Mouse (Mus musculus) thymus, adult 2 months (tissue): Measurements from ENCODE around the gene Rnf157. TPM values are rescaled to one million over a fixed set of nuclear protein-coding genes. Genes with fewer than 3 reads are reported as not detected.
"Not testable (repeated sequence)": the region's sequence is repeated elsewhere in the genome, so short reads cannot be mapped to it uniquely, and the experiment has no call there.

Source experiments
- DNase-seq: peaks from one replicate; pipeline ENCODE4 v3.0.0; 2021
- H3K27ac ChIP-seq: fragments of 200-500 bp; 2 replicates; pipeline ENCODE4 v1.5.1; 2012; ENCODE audit warnings: low read length, control low read depth; ENCODE audit not compliant: control insufficient read depth, insufficient read depth
- H3K27me3 ChIP-seq: fragments of 200-500 bp; 2 replicates; pipeline ENCODE4 v1.6.1; 2012; ENCODE audit warnings: mild to moderate bottlenecking, low read length, moderate library complexity, mixed read lengths; ENCODE audit not compliant: control insufficient read depth, insufficient read depth
- H3K36me3 ChIP-seq: fragments of 200-500 bp; 2 replicates; pipeline ENCODE4 v1.6.1; 2012; ENCODE audit warnings: mild to moderate bottlenecking, low read length, moderate library complexity; ENCODE audit not compliant: control insufficient read depth, insufficient read depth
- H3K4me1 ChIP-seq: fragments of 200-500 bp; replicated peaks from 2 replicates; pipeline ENCODE4 v1.6.1; 2012; ENCODE audit warnings: low read length; ENCODE audit not compliant: control insufficient read depth, insufficient read depth
- H3K4me3 ChIP-seq: fragments of 200-500 bp; 2 replicates; pipeline ENCODE4 v1.5.1; 2012; ENCODE audit warnings: mild to moderate bottlenecking, low read length, control low read depth, moderate library complexity; ENCODE audit not compliant: control insufficient read depth, insufficient read depth
- CTCF ChIP-seq: fragments of 200-500 bp; IDR thresholded peaks from 2 replicates; pipeline ENCODE4 v1.5.1; 2012; ENCODE audit warnings: mild to moderate bottlenecking, control low read depth, low read length, moderate library complexity, borderline replicate concordance; ENCODE audit not compliant: control insufficient read depth, poor library complexity, insufficient read depth; ENCODE audit errors: extremely low read depth
- POLR2A ChIP-seq: fragments of 200-500 bp; IDR thresholded peaks from 2 replicates; pipeline ENCODE4 v1.6.1; 2012; ENCODE audit warnings: mild to moderate bottlenecking, low read length, control low read depth, moderate library complexity; ENCODE audit not compliant: control insufficient read depth, poor library complexity, insufficient read depth; ENCODE audit errors: extremely low read depth
- WGBS: fragments of 180-500 bp; shearing (Covaris S2); methylation state at CpG from one replicate; pipeline ENCODE4 v1.1.7; 2018; 5-methylcytosine and 5-hydroxymethylcytosine counted together
- polyA plus RNA-seq: library from polyadenylated mRNA; depleted of rRNA; stranded (reverse); fragments of >200 nt; gene quantifications from 2 replicates; pipeline ENCODE4 v1.2.3, GENCODE M21; 2012

The Rnf157 gene
- polyA plus RNA-seq, 1 experiment, result 98.7 TPM

- H3K27me3 ChIP-seq, result no peaks in the 10 kb centered on the region
- TF ChIP-seq POLR2A (no peak), CTCF (peak; percentile 78; the same call in 1 of the 2 replicates)
- DNase-seq, result peak; percentile 95
- H3K36me3 ChIP-seq, result no peaks in the 10 kb centered on the region
- no peak overlapping the region for H3K4me3 ChIP-seq
- 38% methylated on average over 9 of the region's 9 CpGs for WGBS
- peaks cover 36% of the 10 kb centered on the region for H3K4me1 ChIP-seq
- H3K27ac ChIP-seq, result no peak overlapping the region
These were observed 44.7 kb downstream of the Rnf157 start for GRCm38 (mm10) chr11:116368116-116368515.

GRCm38 (mm10) chr11:116366647-116367046 lies 46.2 kb downstream of the Rnf157 start:
- 89% methylated on average over 1 of the region's 1 CpGs for WGBS
- Histone ChIP-seq H3K4me3 (no peak overlapping the region), H3K36me3 (no peaks in the 10 kb centered on the region), H3K4me1 (peaks cover 46% of the 10 kb centered on the region), H3K27me3 (no peaks in the 10 kb centered on the region), H3K27ac (no peak overlapping the region)
- TF ChIP-seq POLR2A, result no peak
- DNase-seq, result no peak

GRCm38 (mm10) chr11:116366124-116366523 lies 46.7 kb downstream of the Rnf157 start:
- no peaks in the 10 kb centered on the region for H3K36me3 ChIP-seq
- peaks cover 49% of the 10 kb centered on the region for H3K4me1 ChIP-seq
- no peak overlapping the region for H3K4me3 ChIP-seq
- 74% methylated on average over 2 of the region's 2 CpGs for WGBS
- TF ChIP-seq POLR2A, result no peak
- no peak for TF ChIP-seq CTCF
- no peak overlapping the region for H3K27ac ChIP-seq
- H3K27me3 ChIP-seq, result no peaks in the 10 kb centered on the region
- no peak for DNase-seq

- Histone ChIP-seq H3K36me3 (no peaks in the 10 kb centered on the region), H3K4me1 (peaks cover 55% of the 10 kb centered on the region), H3K4me3 (no peak overlapping the region), H3K27me3 (no peaks in the 10 kb centered on the region), H3K27ac (no peak overlapping the region)
- TF ChIP-seq CTCF (no peak), POLR2A (no peak)
- no peak for DNase-seq
- 96% methylated on average over 13 of the region's 13 CpGs for WGBS
These were observed 47.4 kb downstream of the Rnf157 start for GRCm38 (mm10) chr11:116365432-116365831.

GRCm38 (mm10) chr11:116362015-116362414 lies 50.8 kb downstream of the Rnf157 start:
- peak overlapping the region; percentile 7; the same call in 1 of the 2 replicates for H3K4me3 ChIP-seq
- H3K27me3 ChIP-seq, result no peaks in the 10 kb centered on the region
- peak overlapping the region; percentile 98 for H3K27ac ChIP-seq
- 26% methylated on average over 11 of the region's 11 CpGs for WGBS
- H3K4me1 ChIP-seq, result peaks cover 51% of the 10 kb centered on the region
- no peaks in the 10 kb centered on the region for H3K36me3 ChIP-seq
- peak; percentile 58 for DNase-seq
- TF ChIP-seq POLR2A, result no peak
- 0 out of 2 replicates have a peak, but pooled peaks have one; percentile 14 for TF ChIP-seq CTCF

GRCm38 (mm10) chr11:116360915-116361314 lies 51.9 kb downstream of the Rnf157 start:
- H3K36me3 ChIP-seq, H3K27me3 ChIP-seq, DNase-seq, H3K4me3 ChIP-seq: not testable (repeated sequence)
- 98% methylated on average over 5 of the region's 5 CpGs for WGBS
- peak overlapping the region; percentile 98 for H3K27ac ChIP-seq
- H3K4me1 ChIP-seq, result peaks cover 51% of the 10 kb centered on the region

GRCm38 (mm10) chr11:116359652-116360051 lies 53.2 kb downstream of the Rnf157 start:
- Histone ChIP-seq H3K27ac (peak overlapping the region; percentile 98), H3K36me3 (peaks cover 8% of the 10 kb centered on the region), H3K27me3 (no peaks in the 10 kb centered on the region), H3K4me3 (peak overlapping the region; percentile 54), H3K4me1 (peaks cover 56% of the 10 kb centered on the region)
- TF ChIP-seq CTCF (no peak), POLR2A (no peak)
- no peak for DNase-seq
- WGBS, result 26% methylated on average over 12 of the region's 12 CpGs
